Mouse (Mus musculus): Measurements from ENCODE around the gene Esrrb. TPM values are rescaled to one million over a fixed set of nuclear protein-coding genes. Genes with fewer than 3 reads are reported as not detected.

Gene Esrrb
- total and polyA plus RNA-seq, 2 experiments from 2014 or later: 3.5 to 11.8 TPM

DNA sequence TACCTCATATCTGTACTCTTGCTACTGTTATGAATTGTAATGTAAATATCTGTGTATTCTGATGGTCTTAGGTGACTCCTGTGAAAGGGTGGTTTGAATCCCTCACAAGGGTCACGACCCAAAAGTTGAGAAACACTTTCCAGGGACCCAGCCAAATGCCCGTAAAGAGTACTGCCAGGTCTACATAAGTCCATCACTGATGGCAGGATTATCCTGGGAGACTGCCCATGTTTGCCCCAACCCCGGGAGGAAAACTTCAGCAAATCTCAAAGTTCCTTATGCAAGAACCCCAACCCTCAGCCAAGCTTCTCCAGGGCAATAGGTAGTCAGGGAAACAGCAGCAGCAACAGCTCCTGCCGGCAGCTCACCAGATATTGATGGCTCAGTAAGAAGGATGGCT, 178.6 kb downstream of the Esrrb start:
- Histone ChIP-seq H3K27me3 (ENCODE audit: control insufficient read depth, insufficient read depth, low read length) (no peaks in the 10 kb centered on the region; the same call in 1 of the 2 replicates), H3K9me3 (replicated peaks; ENCODE audit: control insufficient read depth, low read length) (no peaks in the 10 kb centered on the region), H3K9ac (replicated peaks; ENCODE audit: low read depth, low read length) (no peak overlapping the region), H3K27ac (ENCODE audit: low read depth) (no peak overlapping the region), H3K4me1 (ENCODE audit: control insufficient read depth, insufficient read depth) (no peaks in the 10 kb centered on the region), H3K4me3 (ENCODE audit: low read depth, low read length) (no peak overlapping the region), H3K36me3 (replicated peaks; ENCODE audit: control insufficient read depth, insufficient read depth, low read length) (no peaks in the 10 kb centered on the region), H3K4me2 (ENCODE audit: low read depth, low read length) (no peak overlapping the region)
- DNase-seq (ENCODE audit: low spot score) (no peak), ATAC-seq (ENCODE audit: insufficient read depth, low read depth) (no peak)
- 71% methylated on average over 4 of the region's 4 CpGs for WGBS
- TF ChIP-seq CTCF (IDR thresholded peaks at IDR 0.05; ENCODE audit: low read depth) (no peak), EP300 (IDR thresholded peaks at IDR 0.05; ENCODE audit: low read depth) (no peak)

GRCm38 (mm10) chr12:86547808-86548207, 186.9 kb downstream of the Esrrb start:
- DNase-seq (ENCODE audit: low spot score) (peak; percentile 28), ATAC-seq (ENCODE audit: insufficient read depth, low read depth) (no peak)
- WGBS: 21% methylated on average over 8 of the region's 8 CpGs
- Histone ChIP-seq H3K9me3 (replicated peaks; ENCODE audit: control insufficient read depth, low read length) (no peaks in the 10 kb centered on the region), H3K4me3 (ENCODE audit: low read depth, low read length) (no peak overlapping the region), H3K9ac (replicated peaks; ENCODE audit: low read depth, low read length) (no peak overlapping the region), H3K27ac (ENCODE audit: low read depth) (no peak overlapping the region), H3K36me3 (replicated peaks; ENCODE audit: control insufficient read depth, insufficient read depth, low read length) (no peaks in the 10 kb centered on the region), H3K27me3 (ENCODE audit: control insufficient read depth, insufficient read depth, low read length) (peaks cover 13% of the 10 kb centered on the region), H3K4me2 (ENCODE audit: low read depth, low read length) (no peak overlapping the region), H3K4me1 (ENCODE audit: control insufficient read depth, insufficient read depth) (no peaks in the 10 kb centered on the region)
- TF ChIP-seq EP300 (IDR thresholded peaks at IDR 0.05; ENCODE audit: low read depth) (no peak), CTCF (IDR thresholded peaks at IDR 0.05; ENCODE audit: low read depth) (no peak)

- Histone ChIP-seq H3K27ac (ENCODE audit: low read depth) (no peak overlapping the region), H3K9me3 (replicated peaks; ENCODE audit: control insufficient read depth, low read length) (no peaks in the 10 kb centered on the region), H3K36me3 (replicated peaks; ENCODE audit: control insufficient read depth, insufficient read depth, low read length) (no peaks in the 10 kb centered on the region), H3K27me3 (ENCODE audit: control insufficient read depth, insufficient read depth, low read length) (peaks cover 11% of the 10 kb centered on the region), H3K9ac (replicated peaks; ENCODE audit: low read depth, low read length) (no peak overlapping the region), H3K4me3 (ENCODE audit: low read depth, low read length) (no peak overlapping the region), H3K4me2 (ENCODE audit: low read depth, low read length) (no peak overlapping the region), H3K4me1 (ENCODE audit: control insufficient read depth, insufficient read depth) (no peaks in the 10 kb centered on the region)
- ATAC-seq (ENCODE audit: insufficient read depth, low read depth) (no peak), DNase-seq (ENCODE audit: low spot score) (no peak)
- TF ChIP-seq CTCF (IDR thresholded peaks at IDR 0.05; ENCODE audit: low read depth): no peak
- no peak for TF ChIP-seq EP300 (IDR thresholded peaks at IDR 0.05; ENCODE audit: low read depth)
- WGBS: 69% methylated on average over 10 of the region's 10 CpGs
These were observed 192.1 kb downstream of the Esrrb start for GRCm38 (mm10) chr12:86553037-86553436.

DNA sequence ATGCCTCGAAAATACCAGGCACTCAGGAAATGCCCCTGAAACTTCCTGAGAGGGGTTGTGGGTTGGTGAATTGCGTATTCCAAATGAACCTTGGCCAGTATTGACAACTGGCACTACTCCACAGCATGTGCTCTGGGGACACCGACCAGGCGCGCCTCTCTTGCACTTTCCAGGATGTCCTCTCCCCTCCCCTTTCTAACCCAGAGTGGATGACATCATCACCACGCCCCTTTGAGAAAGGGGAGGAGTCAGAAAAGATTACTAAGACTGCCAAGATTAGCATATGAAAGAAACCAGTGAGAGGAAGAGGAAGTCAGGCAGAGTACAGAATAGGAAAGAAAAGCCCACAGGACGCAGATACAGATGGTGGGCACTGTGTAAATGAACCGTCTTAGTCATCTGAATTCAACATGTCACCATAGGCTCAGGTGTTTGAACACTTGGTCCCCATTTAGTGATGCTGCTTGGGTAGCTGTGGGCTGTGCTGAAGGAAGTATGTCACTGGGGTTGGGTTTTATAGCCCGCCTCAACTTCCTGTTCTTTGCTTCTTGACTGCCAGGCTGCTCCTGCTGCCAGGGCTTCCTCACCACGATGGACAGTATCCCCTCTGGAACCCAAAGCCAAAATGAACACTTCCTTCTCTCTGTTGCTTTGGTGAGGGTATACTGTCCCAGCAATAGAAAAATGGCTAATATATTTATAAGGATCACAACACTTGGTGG, 196.0 kb downstream of the Esrrb start:
- peak; percentile 22 for DNase-seq (ENCODE audit: low spot score)
- TF ChIP-seq CTCF (IDR thresholded peaks at IDR 0.05; ENCODE audit: low read depth) (no peak), EP300 (IDR thresholded peaks at IDR 0.05; ENCODE audit: low read depth) (no peak)

DNA sequence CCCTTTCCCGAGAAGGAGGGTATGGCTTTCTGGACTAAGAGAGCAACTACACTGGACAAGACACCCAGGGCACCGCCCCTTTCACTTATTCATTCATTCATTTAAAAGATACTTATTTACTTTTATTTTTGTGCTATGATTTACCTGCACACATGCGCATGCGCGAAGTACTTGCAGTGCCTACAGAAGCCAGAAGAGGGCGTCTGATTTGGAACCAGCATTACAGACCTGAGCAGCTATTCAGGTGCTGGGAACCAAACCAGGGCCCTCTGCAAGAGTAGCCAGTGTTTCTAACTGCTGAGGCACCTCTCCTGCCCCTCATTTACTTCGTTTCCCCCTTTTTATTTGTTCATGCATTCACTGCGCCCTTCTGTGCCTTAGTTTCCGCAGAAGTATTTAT, 198.0 kb downstream of the Esrrb start:
- Histone ChIP-seq H3K27me3 (ENCODE audit: control insufficient read depth, insufficient read depth, low read length) (no peaks in the 10 kb centered on the region), H3K9me3 (replicated peaks; ENCODE audit: control insufficient read depth, low read length) (no peaks in the 10 kb centered on the region), H3K4me1 (ENCODE audit: control insufficient read depth, insufficient read depth) (no peaks in the 10 kb centered on the region), H3K27ac (ENCODE audit: low read depth) (no peak overlapping the region), H3K4me3 (ENCODE audit: low read depth, low read length) (no peak overlapping the region), H3K4me2 (ENCODE audit: low read depth, low read length) (no peak overlapping the region), H3K36me3 (replicated peaks; ENCODE audit: control insufficient read depth, insufficient read depth, low read length) (no peaks in the 10 kb centered on the region), H3K9ac (replicated peaks; ENCODE audit: low read depth, low read length) (no peak overlapping the region)
- DNase-seq (ENCODE audit: low spot score) (no peak), ATAC-seq (ENCODE audit: insufficient read depth, low read depth) (no peak)
- TF ChIP-seq CTCF (IDR thresholded peaks at IDR 0.05; ENCODE audit: low read depth) (no peak), EP300 (IDR thresholded peaks at IDR 0.05; ENCODE audit: low read depth) (no peak)
- WGBS: 86% methylated on average over 9 of the region's 9 CpGs

More for the DNA sequence above, 196.0 kb downstream of the Esrrb start:
- H3K27ac ChIP-seq (ENCODE audit: low read depth): no peak overlapping the region
- H3K4me2 ChIP-seq (ENCODE audit: low read depth, low read length): no peak overlapping the region
- H3K4me1 ChIP-seq (ENCODE audit: control insufficient read depth, insufficient read depth): no peaks in the 10 kb centered on the region
- 0 out of 2 replicates have a peak, but pooled peaks cover 5% of the 10 kb centered on the region for H3K27me3 ChIP-seq (ENCODE audit: control insufficient read depth, insufficient read depth, low read length)
- no peak overlapping the region for H3K9ac ChIP-seq (replicated peaks; ENCODE audit: low read depth, low read length)
- H3K36me3 ChIP-seq (replicated peaks; ENCODE audit: control insufficient read depth, insufficient read depth, low read length): no peaks in the 10 kb centered on the region
- no peaks in the 10 kb centered on the region for H3K9me3 ChIP-seq (replicated peaks; ENCODE audit: control insufficient read depth, low read length)
- WGBS: 24% methylated on average over 10 of the region's 10 CpGs
- no peak overlapping the region for H3K4me3 ChIP-seq (ENCODE audit: low read depth, low read length)
- ATAC-seq (ENCODE audit: insufficient read depth, low read depth): no peak

DNA sequence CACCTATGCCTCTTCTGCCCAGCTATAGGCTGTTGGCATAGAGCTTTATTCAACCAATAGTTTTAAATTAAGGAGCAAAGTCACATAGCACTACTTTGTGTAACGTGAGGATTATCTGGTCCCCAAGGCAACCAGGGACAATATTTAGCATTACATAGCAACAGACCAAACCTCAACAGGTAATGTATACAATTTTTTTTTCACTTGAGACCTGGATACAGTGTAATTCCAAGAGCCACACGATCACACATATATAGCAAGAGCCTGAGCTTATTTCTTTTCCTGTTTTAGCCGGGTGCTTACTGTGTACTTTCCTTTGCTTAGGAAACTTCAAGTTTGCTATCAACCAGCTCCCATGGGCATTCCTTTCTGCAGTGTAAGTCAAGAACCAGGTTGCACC, 201.8 kb downstream of the Esrrb start:
- TF ChIP-seq CTCF (IDR thresholded peaks at IDR 0.05; ENCODE audit: low read depth): no peak
- TF ChIP-seq EP300 (IDR thresholded peaks at IDR 0.05; ENCODE audit: low read depth): no peak
- Histone ChIP-seq H3K4me1 (ENCODE audit: control insufficient read depth, insufficient read depth) (no peaks in the 10 kb centered on the region), H3K27ac (ENCODE audit: low read depth) (no peak overlapping the region), H3K9ac (replicated peaks; ENCODE audit: low read depth, low read length) (no peak overlapping the region), H3K4me3 (ENCODE audit: low read depth, low read length) (no peak overlapping the region), H3K9me3 (replicated peaks; ENCODE audit: control insufficient read depth, low read length) (no peaks in the 10 kb centered on the region), H3K4me2 (ENCODE audit: low read depth, low read length) (no peak overlapping the region), H3K36me3 (replicated peaks; ENCODE audit: control insufficient read depth, insufficient read depth, low read length) (no peaks in the 10 kb centered on the region), H3K27me3 (ENCODE audit: control insufficient read depth, insufficient read depth, low read length) (no peaks in the 10 kb centered on the region)
- ATAC-seq (ENCODE audit: insufficient read depth, low read depth): no peak
- no peak for DNase-seq (ENCODE audit: low spot score)
- 33% methylated on average over 3 of the region's 3 CpGs for WGBS
